ENCODE assay signal across 12 mouse cellular contexts in the genomic region with DNA sequence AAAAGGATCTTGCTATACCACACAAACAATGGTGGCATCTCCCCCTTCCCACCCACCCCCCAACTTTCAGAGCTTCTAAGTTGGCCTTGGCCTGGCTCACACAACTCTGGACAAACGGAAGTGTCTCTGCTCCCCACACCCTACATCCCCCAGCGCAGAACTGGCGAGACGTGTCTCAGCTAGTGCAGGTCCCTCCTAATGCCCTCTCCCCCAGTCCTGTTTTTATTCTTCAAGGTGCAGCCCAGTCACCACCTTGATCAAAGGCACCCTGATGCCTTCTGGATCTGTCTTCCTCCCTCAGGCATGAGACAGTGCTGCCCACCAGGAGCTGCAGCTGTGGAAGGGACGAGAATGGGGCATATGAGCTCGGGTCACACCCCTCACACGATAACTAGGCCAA.
"Had no signal": no experiment of that assay in that cellular context is flagged by ENCODE, and none has a peak within 500 bp of the region (broad histone marks: within the 10 kb centered on the region; RNA-seq: fewer than 3 reads in every experiment).

No protein-coding gene starts in this region.

- H3K9ac ChIP-seq: limb, embryonic 12.5 days; liver, embryonic 13.5 days had no signal

- H3K36me3 ChIP-seq: limb, embryonic 12.5 days; liver, embryonic 13.5 days had no signal

- H3K4me2 ChIP-seq: limb, embryonic 12.5 days; liver, embryonic 13.5 days; midbrain, embryonic 11.5 days had no signal

- H3K9me3 ChIP-seq: limb, embryonic 12.5 days; liver, embryonic 13.5 days had no signal

- ATAC-seq: intestine, postnatal 0 days had no signal

- H3K4me3 ChIP-seq: left cerebral cortex, adult 2 months; limb, embryonic 12.5 days; liver, embryonic 13.5 days had no signal

- DNase-seq: layer of hippocampus, postnatal 36 days; liver, embryonic 13.5 days; lung, adult 2 months; lung, postnatal 14 days; lung, postnatal 4 days; midbrain, embryonic 14.5 days; thymus, adult 18-20 months; thymus, postnatal 36 days had no signal

- H3K27ac ChIP-seq: left cerebral cortex, adult 2 months; limb, embryonic 12.5 days; liver, embryonic 13.5 days had no signal
